Mouse (Mus musculus): ENCODE data around the gene Rnase4. TPM values are rescaled to one million over a fixed set of nuclear protein-coding genes. Genes with fewer than 3 reads are reported as not detected.
A peak's percentile ranks its signal among the peaks of the same experiment; 100 is the strongest.

Rnase4 gene
- polyA plus RNA-seq (2015; fragmentation: Nextera tagmentation; extraction: Ambion mirVana): 11.1 and 11.6 TPM in 2 replicates

GRCm38 (mm10) chr14:51090921-51091900 is at the start of gene Rnase4, which contains the start of gene Ang:
Gene Rnase4 (plus strand): TSS chr14:51091077.
Gene Ang (plus strand): TSS chr14:51091150.
- WGBS: 6% methylated on average over 33 of the region's 33 CpGs
- peak; percentile 14; the same call in 1 of the 2 replicates for ATAC-seq
- H3K4me2 ChIP-seq (ENCODE audit: low read length): peak within 1 kb of the TSS; percentile 78
- no peaks in the 10 kb centered on the region for H3K27me3 ChIP-seq (replicated peaks; ENCODE audit: control insufficient read depth, insufficient read depth, low read length)
- no peaks in the 10 kb centered on the region for H3K36me3 ChIP-seq (ENCODE audit: control insufficient read depth, insufficient read depth)
- H3K9ac ChIP-seq (replicated peaks; ENCODE audit: low read depth, low read length): peak within 1 kb of the TSS; percentile 55
- H3K9me3 ChIP-seq (ENCODE audit: control insufficient read depth, low read length): no peaks in the 10 kb centered on the region
- peak within 1 kb of the TSS; percentile 52 for H3K27ac ChIP-seq (ENCODE audit: low read length)
- H3K4me3 ChIP-seq (replicated peaks; ENCODE audit: low read length): peak within 1 kb of the TSS; percentile 83
- H3K4me1 ChIP-seq (replicated peaks; ENCODE audit: control insufficient read depth, insufficient read depth, low read length): no peaks in the 10 kb centered on the region; the same call in 1 of the 2 replicates

- H3K4me2 ChIP-seq (ENCODE audit: low read length): no peak within 1 kb of the TSS
- H3K9ac ChIP-seq (replicated peaks; ENCODE audit: low read depth, low read length): no peak within 1 kb of the TSS
- ATAC-seq: no peak
- H3K27ac ChIP-seq (ENCODE audit: low read length): no peak within 1 kb of the TSS
- 62% methylated on average over 6 of the region's 6 CpGs for WGBS
- no peak within 1 kb of the TSS for H3K4me3 ChIP-seq (replicated peaks; ENCODE audit: low read length)
- no peaks in the 10 kb centered on the region for H3K4me1 ChIP-seq (replicated peaks; ENCODE audit: control insufficient read depth, insufficient read depth, low read length)
- no peaks in the 10 kb centered on the region for H3K36me3 ChIP-seq (ENCODE audit: control insufficient read depth, insufficient read depth)
- H3K27me3 ChIP-seq (replicated peaks; ENCODE audit: control insufficient read depth, insufficient read depth, low read length): no peaks in the 10 kb centered on the region
- H3K9me3 ChIP-seq (ENCODE audit: control insufficient read depth, low read length): no peaks in the 10 kb centered on the region
These were observed 49.1 kb upstream of the Rnase4 start, which contains the start of gene Rnase9 for GRCm38 (mm10) chr14:51041769-51042168. Gene Rnase9 (minus strand): TSS chr14:51041869.

GRCm38 (mm10) chr14:51047846-51048245 is 43.0 kb upstream of the Rnase4 start:
- H3K4me1 ChIP-seq (replicated peaks; ENCODE audit: control insufficient read depth, insufficient read depth, low read length): no peaks in the 10 kb centered on the region
- no peak for ATAC-seq
- H3K27ac ChIP-seq (ENCODE audit: low read length): no peak overlapping the region
- no peaks in the 10 kb centered on the region for H3K36me3 ChIP-seq (ENCODE audit: control insufficient read depth, insufficient read depth)
- no peak overlapping the region for H3K4me2 ChIP-seq (ENCODE audit: low read length)
- H3K27me3 ChIP-seq (replicated peaks; ENCODE audit: control insufficient read depth, insufficient read depth, low read length): no peaks in the 10 kb centered on the region
- no peaks in the 10 kb centered on the region for H3K9me3 ChIP-seq (ENCODE audit: control insufficient read depth, low read length)
- H3K9ac ChIP-seq (replicated peaks; ENCODE audit: low read depth, low read length): no peak overlapping the region
- H3K4me3 ChIP-seq (replicated peaks; ENCODE audit: low read length): no peak overlapping the region
- WGBS: 74% methylated on average over 5 of the region's 5 CpGs

GRCm38 (mm10) chr14:51050063-51050462 is 40.8 kb upstream of the Rnase4 start, which contains the start of gene Rnase11:
Gene Rnase11 (minus strand): TSS chr14:51050163.
- 89% methylated on average over 2 of the region's 2 CpGs for WGBS
- Histone ChIP-seq H3K27me3 (replicated peaks; ENCODE audit: control insufficient read depth, insufficient read depth, low read length) (0 out of 2 replicates have a peak, but pooled peaks cover 2% of the 10 kb centered on the region), H3K4me1 (replicated peaks; ENCODE audit: control insufficient read depth, insufficient read depth, low read length) (peaks cover 5% of the 10 kb centered on the region)

GRCm38 (mm10) chr14:51051941-51052340 is 38.9 kb upstream of the Rnase4 start:
- Histone ChIP-seq H3K27ac (ENCODE audit: low read length) (no peak overlapping the region), H3K4me2 (ENCODE audit: low read length) (no peak overlapping the region), H3K4me1 (replicated peaks; ENCODE audit: control insufficient read depth, insufficient read depth, low read length) (peaks cover 5% of the 10 kb centered on the region), H3K9ac (replicated peaks; ENCODE audit: low read depth, low read length) (no peak overlapping the region), H3K36me3 (ENCODE audit: control insufficient read depth, insufficient read depth) (no peaks in the 10 kb centered on the region), H3K27me3 (replicated peaks; ENCODE audit: control insufficient read depth, insufficient read depth, low read length) (0 out of 2 replicates have a peak, but pooled peaks cover 2% of the 10 kb centered on the region), H3K9me3 (ENCODE audit: control insufficient read depth, low read length) (no peaks in the 10 kb centered on the region), H3K4me3 (replicated peaks; ENCODE audit: low read length) (no peak overlapping the region)
- ATAC-seq: no peak
- WGBS: 43% methylated on average over 5 of the region's 5 CpGs

More at GRCm38 (mm10) chr14:51050063-51050462, 40.8 kb upstream of the Rnase4 start, which contains the start of gene Rnase11:
- H3K27ac ChIP-seq (ENCODE audit: low read length): no peak within 1 kb of the TSS
- no peaks in the 10 kb centered on the region for H3K36me3 ChIP-seq (ENCODE audit: control insufficient read depth, insufficient read depth)
- no peak within 1 kb of the TSS for H3K4me3 ChIP-seq (replicated peaks; ENCODE audit: low read length)
- H3K9ac ChIP-seq (replicated peaks; ENCODE audit: low read depth, low read length): no peak within 1 kb of the TSS
- no peak within 1 kb of the TSS for H3K4me2 ChIP-seq (ENCODE audit: low read length)
- ATAC-seq: no peak
- no peaks in the 10 kb centered on the region for H3K9me3 ChIP-seq (ENCODE audit: control insufficient read depth, low read length)

- no peak for ATAC-seq
- Histone ChIP-seq H3K4me2 (ENCODE audit: low read length) (no peak overlapping the region), H3K9me3 (ENCODE audit: control insufficient read depth, low read length) (no peaks in the 10 kb centered on the region), H3K9ac (replicated peaks; ENCODE audit: low read depth, low read length) (no peak overlapping the region), H3K36me3 (ENCODE audit: control insufficient read depth, insufficient read depth) (no peaks in the 10 kb centered on the region), H3K27me3 (replicated peaks; ENCODE audit: control insufficient read depth, insufficient read depth, low read length) (0 out of 2 replicates have a peak, but pooled peaks cover 2% of the 10 kb centered on the region), H3K27ac (ENCODE audit: low read length) (no peak overlapping the region), H3K4me1 (replicated peaks; ENCODE audit: control insufficient read depth, insufficient read depth, low read length) (peaks cover 5% of the 10 kb centered on the region), H3K4me3 (replicated peaks; ENCODE audit: low read length) (no peak overlapping the region)
- WGBS: 49% methylated on average over 5 of the region's 5 CpGs
These were observed 37.7 kb upstream of the Rnase4 start for GRCm38 (mm10) chr14:51053176-51053575.

- Histone ChIP-seq H3K9me3 (ENCODE audit: control insufficient read depth, low read length) (no peaks in the 10 kb centered on the region), H3K4me2 (ENCODE audit: low read length) (peak overlapping the region; percentile 13; the same call in 1 of the 2 replicates), H3K9ac (replicated peaks; ENCODE audit: low read depth, low read length) (no peak overlapping the region), H3K36me3 (ENCODE audit: control insufficient read depth, insufficient read depth) (no peaks in the 10 kb centered on the region), H3K27ac (ENCODE audit: low read length) (no peak overlapping the region), H3K27me3 (replicated peaks; ENCODE audit: control insufficient read depth, insufficient read depth, low read length) (0 out of 2 replicates have a peak, but pooled peaks cover 2% of the 10 kb centered on the region), H3K4me3 (replicated peaks; ENCODE audit: low read length) (no peak overlapping the region), H3K4me1 (replicated peaks; ENCODE audit: control insufficient read depth, insufficient read depth, low read length) (peaks cover 5% of the 10 kb centered on the region)
- ATAC-seq: no peak
- 18% methylated on average over 13 of the region's 13 CpGs for WGBS
These were observed 36.3 kb upstream of the Rnase4 start for GRCm38 (mm10) chr14:51054243-51055237.

- Histone ChIP-seq H3K36me3 (ENCODE audit: control insufficient read depth, insufficient read depth) (no peaks in the 10 kb centered on the region), H3K4me1 (replicated peaks; ENCODE audit: control insufficient read depth, insufficient read depth, low read length) (peaks cover 5% of the 10 kb centered on the region), H3K9me3 (ENCODE audit: control insufficient read depth, low read length) (no peaks in the 10 kb centered on the region), H3K9ac (replicated peaks; ENCODE audit: low read depth, low read length) (no peak within 1 kb of the TSS), H3K27ac (ENCODE audit: low read length) (no peak within 1 kb of the TSS), H3K27me3 (replicated peaks; ENCODE audit: control insufficient read depth, insufficient read depth, low read length) (peaks cover 2% of the 10 kb centered on the region; the same call in 1 of the 2 replicates), H3K4me2 (ENCODE audit: low read length) (no peak within 1 kb of the TSS), H3K4me3 (replicated peaks; ENCODE audit: low read length) (no peak within 1 kb of the TSS)
- ATAC-seq: no peak
- 66% methylated on average over 9 of the region's 9 CpGs for WGBS
These were observed 33.5 kb upstream of the Rnase4 start, which contains the start of gene Rnase12 for GRCm38 (mm10) chr14:51057401-51057831. Gene Rnase12 (minus strand): TSS chr14:51057661.
